Mouse (Mus musculus): ENCODE measurements around the gene Pigc. TPM values are rescaled to one million over a fixed set of nuclear protein-coding genes. Genes with fewer than 3 reads are reported as not detected.

The Pigc gene
- polyA plus RNA-seq, 1 experiment from 2014 or later: 30.1 TPM

GRCm38 (mm10) chr1:161980626-161981298 is 11.8 kb downstream of the Pigc start:
- WGBS: 85% methylated on average over 9 of the region's 9 CpGs
- H3K27me3 ChIP-seq (ENCODE audit: control insufficient read depth, insufficient read depth, low read length): no peaks in the 10 kb centered on the region
- H3K9me3 ChIP-seq (ENCODE audit: control insufficient read depth, low read length): no peaks in the 10 kb centered on the region
- no peaks in the 10 kb centered on the region for H3K36me3 ChIP-seq (ENCODE audit: control insufficient read depth, insufficient read depth, low read length)
- ATAC-seq (replicated peaks; ENCODE audit: low FRiP score): no peak
- no peak overlapping the region for H3K9ac ChIP-seq (ENCODE audit: low read length)
- DNase-seq (ENCODE audit: low spot score): no peak
- no peaks in the 10 kb centered on the region for H3K4me1 ChIP-seq (replicated peaks; ENCODE audit: control insufficient read depth, insufficient read depth, low read length)
- H3K4me3 ChIP-seq (ENCODE audit: low read depth, low read length): no peak overlapping the region
- H3K27ac ChIP-seq (ENCODE audit: low read depth, low read length): no peak overlapping the region
- H3K4me2 ChIP-seq (ENCODE audit: low read depth, low read length, severe bottlenecking): no peak overlapping the region

DNA sequence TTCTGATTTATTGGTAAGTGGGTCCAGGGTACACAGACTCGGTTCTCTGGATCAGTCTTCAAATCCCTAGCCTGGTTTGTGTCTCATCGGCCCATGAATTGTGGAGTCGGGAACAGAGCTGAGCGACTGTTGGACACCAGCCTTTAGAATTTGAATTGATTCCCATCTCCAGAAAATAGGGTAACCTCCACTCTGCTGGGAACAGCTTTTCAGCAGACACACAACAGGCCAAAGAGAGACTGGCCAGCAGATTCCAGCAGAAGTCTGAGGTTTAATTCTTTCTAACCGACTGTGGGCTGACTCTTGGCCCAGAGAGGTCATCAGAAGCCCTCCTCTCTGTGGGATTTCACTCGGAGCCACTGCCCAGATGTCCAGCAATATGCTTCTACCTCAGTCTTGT is 14.5 kb downstream of the Pigc start:
- no peak overlapping the region for H3K4me3 ChIP-seq (ENCODE audit: low read depth, low read length)
- no peaks in the 10 kb centered on the region for H3K36me3 ChIP-seq (ENCODE audit: control insufficient read depth, insufficient read depth, low read length)
- H3K4me2 ChIP-seq (ENCODE audit: low read depth, low read length, severe bottlenecking): no peak overlapping the region
- WGBS: 69% methylated on average over 6 of the region's 6 CpGs
- DNase-seq (ENCODE audit: low spot score): no peak
- H3K27me3 ChIP-seq (ENCODE audit: control insufficient read depth, insufficient read depth, low read length): no peaks in the 10 kb centered on the region
- no peak for ATAC-seq (replicated peaks; ENCODE audit: low FRiP score)
- H3K9me3 ChIP-seq (ENCODE audit: control insufficient read depth, low read length): no peaks in the 10 kb centered on the region
- H3K4me1 ChIP-seq (replicated peaks; ENCODE audit: control insufficient read depth, insufficient read depth, low read length): no peaks in the 10 kb centered on the region
- H3K27ac ChIP-seq (ENCODE audit: low read depth, low read length): no peak overlapping the region
- no peak overlapping the region for H3K9ac ChIP-seq (ENCODE audit: low read length)

- Histone ChIP-seq H3K4me3 (ENCODE audit: low read depth, low read length) (no peak overlapping the region), H3K4me2 (ENCODE audit: low read depth, low read length, severe bottlenecking) (no peak overlapping the region), H3K27me3 (ENCODE audit: control insufficient read depth, insufficient read depth, low read length) (no peaks in the 10 kb centered on the region), H3K9me3 (ENCODE audit: control insufficient read depth, low read length) (no peaks in the 10 kb centered on the region), H3K36me3 (ENCODE audit: control insufficient read depth, insufficient read depth, low read length) (no peaks in the 10 kb centered on the region), H3K4me1 (replicated peaks; ENCODE audit: control insufficient read depth, insufficient read depth, low read length) (no peaks in the 10 kb centered on the region), H3K9ac (ENCODE audit: low read length) (no peak overlapping the region), H3K27ac (ENCODE audit: low read depth, low read length) (no peak overlapping the region)
- DNase-seq (ENCODE audit: low spot score) (no peak), ATAC-seq (replicated peaks; ENCODE audit: low FRiP score) (no peak)
- 31% methylated on average over 4 of the region's 4 CpGs for WGBS
Observed at GRCm38 (mm10) chr1:161983979-161984566, 15.1 kb downstream of the Pigc start.

GRCm38 (mm10) chr1:161990684-161991578 is 21.9 kb downstream of the Pigc start:
- WGBS: 69% methylated on average over 10 of the region's 10 CpGs
- H3K4me1 ChIP-seq (replicated peaks; ENCODE audit: control insufficient read depth, insufficient read depth, low read length): no peaks in the 10 kb centered on the region
- DNase-seq (ENCODE audit: low spot score): no peak

DNA sequence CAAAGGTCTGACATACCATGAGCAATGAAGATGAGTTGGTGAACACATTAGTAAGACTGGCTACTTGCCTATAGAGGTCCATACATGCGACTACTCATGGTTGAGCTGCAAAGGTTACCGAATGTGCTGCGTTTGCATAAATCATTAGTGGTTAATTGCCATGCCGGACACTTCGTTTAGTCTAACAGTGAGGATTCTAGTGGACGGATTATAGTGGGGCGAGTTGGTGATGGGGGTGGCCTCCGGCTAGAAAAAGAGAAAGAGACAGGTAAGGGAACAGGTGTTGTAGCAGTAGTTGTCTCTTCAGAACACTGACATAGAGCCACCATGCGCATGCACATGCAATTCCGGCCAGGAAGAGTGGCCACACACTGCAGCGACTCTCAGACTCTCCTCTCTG is 22.9 kb downstream of the Pigc start:
- Histone ChIP-seq H3K4me3 (ENCODE audit: low read depth, low read length) (no peak overlapping the region), H3K27ac (ENCODE audit: low read depth, low read length) (no peak overlapping the region), H3K36me3 (ENCODE audit: control insufficient read depth, insufficient read depth, low read length) (no peaks in the 10 kb centered on the region), H3K4me2 (ENCODE audit: low read depth, low read length, severe bottlenecking) (no peak overlapping the region), H3K27me3 (ENCODE audit: control insufficient read depth, insufficient read depth, low read length) (no peaks in the 10 kb centered on the region), H3K9me3 (ENCODE audit: control insufficient read depth, low read length) (no peaks in the 10 kb centered on the region), H3K4me1 (replicated peaks; ENCODE audit: control insufficient read depth, insufficient read depth, low read length) (no peaks in the 10 kb centered on the region), H3K9ac (ENCODE audit: low read length) (no peak overlapping the region)
- no peak for ATAC-seq (replicated peaks; ENCODE audit: low FRiP score)
- 89% methylated on average over 11 of the region's 11 CpGs for WGBS
- DNase-seq (ENCODE audit: low spot score): no peak

More at GRCm38 (mm10) chr1:161990684-161991578, 21.9 kb downstream of the Pigc start:
- H3K36me3 ChIP-seq (ENCODE audit: control insufficient read depth, insufficient read depth, low read length): no peaks in the 10 kb centered on the region
- H3K4me2 ChIP-seq (ENCODE audit: low read depth, low read length, severe bottlenecking): no peak overlapping the region
- ATAC-seq (replicated peaks; ENCODE audit: low FRiP score): no peak
- H3K27me3 ChIP-seq (ENCODE audit: control insufficient read depth, insufficient read depth, low read length): no peaks in the 10 kb centered on the region
- H3K4me3 ChIP-seq (ENCODE audit: low read depth, low read length): no peak overlapping the region
- H3K9me3 ChIP-seq (ENCODE audit: control insufficient read depth, low read length): no peaks in the 10 kb centered on the region
- no peak overlapping the region for H3K27ac ChIP-seq (ENCODE audit: low read depth, low read length)
- H3K9ac ChIP-seq (ENCODE audit: low read length): no peak overlapping the region

DNA sequence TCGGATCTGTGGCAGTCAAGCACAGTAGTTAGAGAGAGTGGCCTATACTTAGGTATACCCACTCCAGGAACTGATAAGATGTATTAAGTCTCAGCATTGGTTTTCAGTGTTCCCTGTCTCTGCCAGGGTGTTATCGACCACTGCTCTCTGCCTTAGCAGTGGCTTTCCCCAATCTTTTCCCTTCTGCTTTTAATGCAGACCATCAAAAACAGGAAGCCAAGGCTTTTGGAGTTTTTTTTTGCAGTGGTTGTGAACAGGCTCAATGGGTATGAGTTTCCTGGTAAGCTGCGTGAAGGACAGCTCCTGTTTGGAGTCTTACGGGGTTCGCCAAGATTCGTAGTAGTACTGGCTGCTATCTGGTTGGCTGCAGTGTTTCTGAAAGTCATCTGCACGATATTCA is 23.4 kb downstream of the Pigc start:
- no peak for DNase-seq (ENCODE audit: low spot score)
- Histone ChIP-seq H3K36me3 (ENCODE audit: control insufficient read depth, insufficient read depth, low read length) (no peaks in the 10 kb centered on the region), H3K9ac (ENCODE audit: low read length) (no peak overlapping the region), H3K27me3 (ENCODE audit: control insufficient read depth, insufficient read depth, low read length) (no peaks in the 10 kb centered on the region), H3K27ac (ENCODE audit: low read depth, low read length) (no peak overlapping the region), H3K9me3 (ENCODE audit: control insufficient read depth, low read length) (no peaks in the 10 kb centered on the region), H3K4me3 (ENCODE audit: low read depth, low read length) (no peak overlapping the region), H3K4me1 (replicated peaks; ENCODE audit: control insufficient read depth, insufficient read depth, low read length) (no peaks in the 10 kb centered on the region), H3K4me2 (ENCODE audit: low read depth, low read length, severe bottlenecking) (no peak overlapping the region)
- no peak for ATAC-seq (replicated peaks; ENCODE audit: low FRiP score)
- WGBS: 90% methylated on average over 7 of the region's 7 CpGs

GRCm38 (mm10) chr1:161998781-161999180 is 29.8 kb downstream of the Pigc start:
- Histone ChIP-seq H3K4me2 (ENCODE audit: low read depth, low read length, severe bottlenecking) (no peak overlapping the region), H3K27ac (ENCODE audit: low read depth, low read length) (no peak overlapping the region), H3K9ac (ENCODE audit: low read length) (no peak overlapping the region), H3K9me3 (ENCODE audit: control insufficient read depth, low read length) (no peaks in the 10 kb centered on the region), H3K4me1 (replicated peaks; ENCODE audit: control insufficient read depth, insufficient read depth, low read length) (peaks cover 1% of the 10 kb centered on the region; the same call in 1 of the 2 replicates), H3K36me3 (ENCODE audit: control insufficient read depth, insufficient read depth, low read length) (no peaks in the 10 kb centered on the region), H3K27me3 (ENCODE audit: control insufficient read depth, insufficient read depth, low read length) (no peaks in the 10 kb centered on the region), H3K4me3 (ENCODE audit: low read depth, low read length) (no peak overlapping the region)
- WGBS: 72% methylated on average over 4 of the region's 4 CpGs
- DNase-seq (ENCODE audit: low spot score): no peak
- ATAC-seq (replicated peaks; ENCODE audit: low FRiP score): no peak

- WGBS: 43% methylated on average over 4 of the region's 5 CpGs
- no peak overlapping the region for H3K4me2 ChIP-seq (ENCODE audit: low read depth, low read length, severe bottlenecking)
- no peaks in the 10 kb centered on the region for H3K36me3 ChIP-seq (ENCODE audit: control insufficient read depth, insufficient read depth, low read length)
Observed at GRCm38 (mm10) chr1:161999338-161999737, 30.4 kb downstream of the Pigc start.

More at GRCm38 (mm10) chr1:161999338-161999737, 30.4 kb downstream of the Pigc start:
- Histone ChIP-seq H3K27me3 (ENCODE audit: control insufficient read depth, insufficient read depth, low read length) (no peaks in the 10 kb centered on the region), H3K27ac (ENCODE audit: low read depth, low read length) (no peak overlapping the region; the same call in 1 of the 2 replicates), H3K9me3 (ENCODE audit: control insufficient read depth, low read length) (no peaks in the 10 kb centered on the region), H3K4me3 (ENCODE audit: low read depth, low read length) (no peak overlapping the region), H3K9ac (ENCODE audit: low read length) (peak overlapping the region; percentile 28; the same call in 1 of the 2 replicates), H3K4me1 (replicated peaks; ENCODE audit: control insufficient read depth, insufficient read depth, low read length) (peaks cover 7% of the 10 kb centered on the region)
- DNase-seq (ENCODE audit: low spot score): no peak
- ATAC-seq (replicated peaks; ENCODE audit: low FRiP score): 0 out of 2 replicates have a peak, but pooled peaks have one; percentile 28

Data from forebrain, embryonic 11.5 days (tissue).